Mouse (Mus musculus) forebrain, embryonic 14.5 days (tissue): ENCODE data around the gene Acot13. TPM values are rescaled to one million over a fixed set of nuclear protein-coding genes. Genes with fewer than 3 reads are reported as not detected.
A peak's percentile ranks its signal among the peaks of the same experiment; 100 is the strongest.

Source experiments
- ATAC-seq: fragments of 200-750 bp; cut with Nextera tagmentation; 2 replicates; pipeline ENCODE4 v1.8.0; 2017; ENCODE audit warnings: mild to moderate bottlenecking, moderate library complexity
- DNase-seq: peaks from one replicate; pipeline ENCODE4 v3.0.0-alpha.2; 2015; ENCODE audit warnings: low spot score
- H3K27ac ChIP-seq: fragments of 300-500 bp; sonication (generic); 2 replicates; pipeline ENCODE4 v1.5.1; 2014; ENCODE audit warnings: low read depth, mild to moderate bottlenecking, control low read depth, low read length, moderate library complexity
- H3K27me3 ChIP-seq: fragments of 300-500 bp; sonication (generic); replicated peaks from 2 replicates; pipeline ENCODE4 v1.6.1; 2014; ENCODE audit warnings: low read length, control low read depth, mixed read lengths; ENCODE audit not compliant: control insufficient read depth, insufficient read depth
- H3K36me3 ChIP-seq: fragments of 300-500 bp; sonication (generic); 2 replicates; pipeline ENCODE4 v1.6.1; 2014; ENCODE audit warnings: low read length, control low read depth; ENCODE audit not compliant: control insufficient read depth, insufficient read depth
- H3K4me1 ChIP-seq: fragments of 300-500 bp; sonication (generic); 2 replicates; pipeline ENCODE4 v1.6.1; 2014; ENCODE audit warnings: antibody characterized with exemption, low read length, control low read depth; ENCODE audit not compliant: control insufficient read depth, insufficient read depth
- H3K4me2 ChIP-seq: fragments of 300-500 bp; sonication (generic); 2 replicates; pipeline ENCODE4 v1.6.1; 2014; ENCODE audit warnings: mild to moderate bottlenecking, control low read depth, low read length
- H3K4me3 ChIP-seq: fragments of 300-500 bp; sonication (generic); 2 replicates; pipeline ENCODE4 v1.5.1; 2014; ENCODE audit warnings: low read depth, low read length, control low read depth
- H3K9ac ChIP-seq: fragments of 300-500 bp; sonication (generic); 2 replicates; pipeline ENCODE4 v1.6.1; 2014; ENCODE audit warnings: mild to moderate bottlenecking, low read length, control low read depth, moderate library complexity
- H3K9me3 ChIP-seq: fragments of 300-500 bp; sonication (generic); replicated peaks from 2 replicates; pipeline ENCODE4 v1.6.1; 2016; ENCODE audit warnings: low read length, control low read depth, mixed read lengths; ENCODE audit not compliant: control insufficient read depth
- WGBS: fragments of 180-500 bp; shearing (Covaris S2); extraction: QIAGEN DNeasy Blood & Tissue Kit; methylation state at CpG from one replicate; pipeline ENCODE4 v1.1.7; 2014; 5-methylcytosine and 5-hydroxymethylcytosine counted together
- polyA plus RNA-seq: library from polyadenylated mRNA; unstranded; fragments of >200 nt; fragmentation: Nextera tagmentation; extraction: Ambion mirVana; gene quantifications from 2 replicates; pipeline ENCODE4 v1.2.1, GENCODE M21; 2014

Gene Acot13
- polyA plus RNA-seq, 1 experiment from 2014 or later: 73.3 TPM

DNA sequence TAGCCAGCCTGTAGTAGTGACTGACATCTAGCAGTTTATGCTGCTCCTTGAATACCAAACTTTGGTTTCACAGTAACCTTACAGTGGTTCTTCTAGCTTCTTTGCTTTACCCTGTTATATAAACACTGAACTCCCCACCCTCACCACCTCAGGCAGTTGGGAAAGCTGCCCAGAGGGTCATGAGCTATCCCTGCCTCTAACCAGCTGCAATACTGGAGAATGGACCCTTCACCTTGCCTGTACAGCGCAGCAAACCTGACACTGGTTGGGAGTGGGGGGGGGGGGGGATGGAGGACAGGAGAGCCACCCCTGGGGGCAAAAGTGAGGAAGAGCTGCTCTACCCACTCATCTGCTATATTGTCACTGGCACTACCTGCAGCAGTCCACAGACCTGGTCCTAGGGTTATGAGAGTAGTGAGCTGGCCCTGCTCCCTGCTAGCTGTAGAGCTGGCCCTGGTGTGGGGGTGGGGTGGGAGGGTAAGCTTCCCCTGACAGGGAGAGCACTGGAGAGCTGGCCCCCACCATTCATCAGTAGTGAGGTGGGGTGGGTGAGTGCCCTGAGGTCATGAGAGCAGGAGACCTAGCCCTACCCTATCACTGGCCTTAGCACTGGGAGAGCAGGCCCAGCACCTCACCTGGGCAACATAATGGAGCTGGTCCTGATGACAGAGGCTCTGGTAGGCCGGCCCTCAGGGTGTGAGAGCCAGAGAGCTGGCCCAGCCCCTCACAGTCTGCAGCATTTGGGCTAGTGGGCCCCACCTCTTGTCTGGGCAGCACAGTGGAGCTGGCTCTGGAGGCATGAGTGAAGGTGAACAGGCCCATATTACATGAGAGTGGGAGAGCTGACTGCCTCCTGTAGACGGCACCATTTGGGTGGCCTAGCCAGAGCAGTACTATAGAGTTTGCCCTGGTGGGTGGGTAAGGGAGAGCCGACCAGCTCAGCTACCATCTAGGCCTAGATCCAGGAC, 14.9 kb downstream of the Acot13 start:
- 59% methylated on average over 4 of the region's 4 CpGs for WGBS

DNA sequence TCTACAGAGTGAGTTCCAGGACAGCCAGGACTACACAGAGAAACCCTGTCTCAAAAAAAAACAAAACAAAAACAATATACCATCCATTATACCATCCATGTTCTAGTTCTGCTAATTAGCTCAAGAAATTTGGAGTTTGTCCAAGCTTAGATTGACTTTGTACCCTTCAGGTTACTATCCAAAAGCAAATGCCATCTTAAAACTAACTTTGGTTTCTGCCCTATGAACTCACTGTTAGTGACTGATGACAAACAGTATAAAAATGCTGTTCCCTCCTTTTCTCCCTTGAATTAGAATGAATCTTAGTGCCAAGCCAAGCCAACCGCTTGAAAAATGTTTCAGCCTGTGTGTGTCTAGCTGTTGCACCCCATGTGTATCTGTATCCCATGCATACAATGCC, 16.7 kb downstream of the Acot13 start:
- DNase-seq (no peak), ATAC-seq (no peak)
- Histone ChIP-seq H3K27me3 (no peaks in the 10 kb centered on the region), H3K27ac (no peak overlapping the region), H3K4me1 (no peaks in the 10 kb centered on the region), H3K9ac (no peak overlapping the region), H3K4me2 (no peak overlapping the region), H3K36me3 (peaks cover 58% of the 10 kb centered on the region), H3K9me3 (no peaks in the 10 kb centered on the region), H3K4me3 (no peak overlapping the region)
- WGBS: 71% methylated on average over 1 of the region's 1 CpGs

More for the DNA sequence above, 14.9 kb downstream of the Acot13 start:
- Histone ChIP-seq H3K4me2 (no peak overlapping the region), H3K36me3 (peaks cover 45% of the 10 kb centered on the region), H3K4me1 (no peaks in the 10 kb centered on the region), H3K27ac (no peak overlapping the region), H3K9me3 (no peaks in the 10 kb centered on the region), H3K9ac (no peak overlapping the region), H3K4me3 (no peak overlapping the region), H3K27me3 (no peaks in the 10 kb centered on the region)
- peak; percentile 68 for ATAC-seq
- no peak for DNase-seq

DNA sequence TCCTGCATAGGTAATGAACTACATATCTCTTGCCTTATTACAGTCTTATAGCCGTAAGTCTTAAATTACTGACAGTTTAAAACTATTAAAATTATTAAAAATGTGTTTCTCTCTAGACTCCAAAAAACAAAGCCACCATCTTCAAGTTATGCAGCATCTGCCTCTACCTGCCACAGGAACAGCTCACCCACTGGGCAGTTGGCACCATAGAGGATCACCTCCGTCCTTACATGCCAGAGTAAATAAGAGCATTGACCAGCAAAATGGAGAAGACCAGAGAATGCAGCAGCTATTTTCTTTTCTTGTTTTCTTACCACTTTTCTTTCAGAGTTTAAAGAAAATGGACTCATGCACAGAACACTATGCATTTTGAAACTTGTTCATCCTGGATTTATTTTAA, 18.8 kb downstream of the Acot13 start:
- Histone ChIP-seq H3K4me3 (no peak overlapping the region), H3K9ac (no peak overlapping the region), H3K9me3 (no peaks in the 10 kb centered on the region), H3K27me3 (no peaks in the 10 kb centered on the region), H3K4me2 (no peak overlapping the region), H3K36me3 (peaks cover 76% of the 10 kb centered on the region), H3K4me1 (no peaks in the 10 kb centered on the region), H3K27ac (no peak overlapping the region)
- 94% methylated on average over 2 of the region's 2 CpGs for WGBS
- no peak for ATAC-seq
- DNase-seq: no peak

DNA sequence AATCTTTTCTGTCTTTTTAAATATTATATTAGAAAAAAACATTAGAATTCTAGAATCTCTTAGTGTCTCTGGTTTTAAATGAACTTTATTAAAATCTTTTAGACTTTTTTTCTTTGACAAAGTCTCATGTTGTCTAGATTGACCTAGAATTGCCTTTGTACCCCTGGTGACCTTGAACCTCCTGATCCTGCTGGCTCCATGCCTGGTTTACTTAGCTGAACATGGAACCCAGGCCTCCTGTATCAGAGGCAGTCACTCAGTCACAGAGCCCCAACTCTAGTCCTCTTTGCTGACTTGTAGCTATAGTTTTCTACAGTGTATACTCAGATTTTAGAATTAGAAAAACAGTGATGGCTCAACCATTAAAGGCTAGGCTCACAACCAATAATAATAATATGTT, 25.3 kb downstream of the Acot13 start:
- no peak overlapping the region for H3K9ac ChIP-seq
- H3K9me3 ChIP-seq: no peaks in the 10 kb centered on the region
- peaks cover 50% of the 10 kb centered on the region for H3K36me3 ChIP-seq
- ATAC-seq (no peak), DNase-seq (no peak)
- no peak overlapping the region for H3K27ac ChIP-seq
- H3K4me1 ChIP-seq: peaks cover 15% of the 10 kb centered on the region
- H3K4me3 ChIP-seq: no peak overlapping the region
- H3K27me3 ChIP-seq: no peaks in the 10 kb centered on the region
- H3K4me2 ChIP-seq: no peak overlapping the region

DNA sequence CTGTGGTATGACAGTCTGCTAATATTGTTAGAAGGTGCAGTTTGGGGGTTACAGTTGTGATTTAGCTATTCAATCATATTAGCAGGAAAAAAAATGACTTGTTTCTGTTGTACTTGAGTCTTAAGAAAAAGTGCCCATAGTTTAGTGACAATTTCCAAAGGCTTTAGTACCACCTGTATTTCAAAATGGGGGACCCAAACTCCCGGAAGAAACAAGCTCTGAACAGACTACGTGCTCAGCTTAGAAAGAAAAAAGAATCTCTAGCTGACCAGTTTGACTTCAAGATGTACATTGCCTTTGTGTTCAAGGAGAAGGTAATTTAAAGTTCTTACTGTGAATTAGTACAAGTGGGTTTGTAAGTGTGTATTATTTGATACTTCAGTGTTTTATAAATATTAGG, 28.1 kb downstream of the Acot13 start:
- Histone ChIP-seq H3K4me1 (peaks cover 17% of the 10 kb centered on the region), H3K27ac (no peak overlapping the region), H3K36me3 (peaks cover 24% of the 10 kb centered on the region), H3K4me2 (peak overlapping the region; percentile 88), H3K4me3 (peak overlapping the region; percentile 98), H3K9me3 (no peaks in the 10 kb centered on the region), H3K27me3 (no peaks in the 10 kb centered on the region), H3K9ac (peak overlapping the region; percentile 95)
- no peak for ATAC-seq
- DNase-seq: no peak
- WGBS: 9% methylated on average over 2 of the region's 2 CpGs

DNA sequence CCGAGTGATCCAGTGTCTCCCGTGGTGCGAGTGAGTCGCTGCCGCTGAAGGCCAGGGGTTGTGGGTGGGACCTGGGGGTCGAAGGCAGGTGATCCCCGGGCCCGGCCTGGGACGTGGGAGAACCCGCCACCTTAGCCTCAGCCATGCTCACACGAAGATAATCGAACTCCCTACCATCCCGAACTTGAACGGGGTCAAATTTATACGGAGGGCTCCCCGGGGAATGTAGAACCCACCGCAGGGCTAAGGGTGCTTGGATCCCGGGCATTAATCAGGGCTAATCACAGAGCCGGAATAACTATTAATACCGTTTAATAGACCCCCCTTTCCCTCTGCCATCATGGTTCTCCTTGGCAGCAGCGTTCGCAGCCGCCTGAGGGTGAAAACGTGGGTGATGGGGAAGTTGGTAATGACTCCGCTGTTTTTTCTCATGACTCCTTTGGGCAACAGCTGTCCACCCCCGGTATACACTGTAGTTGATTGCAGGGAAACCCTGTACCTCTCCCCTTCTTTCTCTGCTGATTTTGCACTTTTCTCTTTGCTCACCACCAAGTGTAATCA, 29.1 kb downstream of the Acot13 start:
- Histone ChIP-seq H3K9ac (peak overlapping the region; percentile 95), H3K9me3 (no peaks in the 10 kb centered on the region), H3K4me2 (peak overlapping the region; percentile 88), H3K4me1 (peaks cover 17% of the 10 kb centered on the region), H3K4me3 (peak overlapping the region; percentile 98), H3K36me3 (peaks cover 14% of the 10 kb centered on the region), H3K27ac (peak overlapping the region; percentile 99; the same call in 1 of the 2 replicates), H3K27me3 (no peaks in the 10 kb centered on the region)
- DNase-seq: peak; percentile 48
- no peak for ATAC-seq
- under 1% methylated on average over 26 of the region's 26 CpGs for WGBS

DNA sequence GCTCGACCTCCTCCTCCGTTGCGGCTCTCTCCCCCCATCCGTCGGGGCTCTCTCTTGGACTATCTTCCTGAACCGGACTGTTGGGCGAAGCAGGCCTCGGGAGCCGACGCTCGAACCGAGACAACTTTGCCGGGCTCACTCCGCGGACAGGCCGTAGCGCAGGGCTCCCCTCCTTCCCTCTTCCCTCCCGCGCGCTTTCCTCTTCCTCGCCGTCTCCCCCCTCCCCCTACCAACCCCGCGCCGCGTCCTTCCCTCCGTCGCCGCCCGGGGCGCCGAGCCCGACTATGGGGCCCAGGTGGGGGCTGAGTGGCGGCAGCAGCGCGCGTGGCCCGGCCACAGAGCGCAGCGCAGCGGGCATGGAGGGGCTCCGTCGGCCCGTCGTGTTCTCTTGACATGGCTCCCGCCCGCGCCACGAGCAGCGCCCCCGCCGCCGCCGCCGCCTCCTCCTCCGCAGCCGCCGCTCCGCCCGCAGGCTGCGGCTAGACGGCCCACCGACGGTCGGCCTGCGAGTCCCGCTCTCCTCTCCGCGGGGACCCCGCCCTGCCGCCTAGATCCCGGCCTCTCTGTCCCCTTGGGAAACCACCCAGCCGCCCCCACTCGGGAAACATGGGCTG, 29.9 kb downstream of the Acot13 start, which contains the start of gene BC005537:
TSS of gene BC005537 (plus strand) at position 350 of the 614 bp plus-strand sequence.
- under 1% methylated on average over 68 of the region's 74 CpGs for WGBS
- H3K9me3 ChIP-seq: no peaks in the 10 kb centered on the region
- no peaks in the 10 kb centered on the region for H3K27me3 ChIP-seq
- DNase-seq (peak; percentile 64), ATAC-seq (peak; percentile 51)
- H3K4me1 ChIP-seq: peaks cover 17% of the 10 kb centered on the region
- H3K4me2 ChIP-seq: peak within 1 kb of the TSS; percentile 88
- peak within 1 kb of the TSS; percentile 99 for H3K27ac ChIP-seq
- H3K36me3 ChIP-seq: peaks cover 11% of the 10 kb centered on the region
- peak within 1 kb of the TSS; percentile 98 for H3K4me3 ChIP-seq
- H3K9ac ChIP-seq: peak within 1 kb of the TSS; percentile 95

DNA sequence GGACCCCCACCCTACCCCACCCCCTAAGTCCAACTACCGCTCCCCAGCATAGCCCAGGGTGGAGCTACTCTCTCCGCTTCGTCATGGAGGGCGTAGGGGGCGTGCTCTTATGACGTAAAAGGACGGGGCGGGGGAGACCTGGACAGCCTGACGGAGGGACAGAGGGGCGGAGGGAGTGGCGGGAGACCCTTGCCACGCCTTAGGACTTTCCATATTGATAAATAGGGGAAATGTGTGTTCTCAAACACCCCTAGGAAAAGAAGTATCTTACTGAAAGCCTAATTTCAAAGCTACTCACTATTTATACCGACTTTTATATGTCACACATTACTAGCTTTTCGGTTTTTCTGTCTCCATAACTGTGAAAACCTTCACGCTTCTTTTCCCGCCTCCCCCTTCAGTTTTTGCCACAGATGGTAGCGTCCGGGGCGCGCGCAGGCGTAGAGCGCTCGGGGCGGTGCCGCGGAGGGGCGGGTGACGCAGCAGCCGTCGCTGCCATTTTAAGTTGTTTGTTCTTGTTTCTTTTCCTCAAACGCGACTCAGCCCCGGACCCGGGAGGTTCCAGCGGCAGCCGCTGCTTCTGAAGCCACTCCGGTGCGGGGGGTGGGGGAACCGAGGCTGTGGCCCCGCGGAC, 30.5 kb downstream of the Acot13 start:
- peak; percentile 97 for ATAC-seq
- H3K9ac ChIP-seq: peak overlapping the region; percentile 95
- peaks cover 6% of the 10 kb centered on the region for H3K36me3 ChIP-seq
- under 1% methylated on average over 42 of the region's 42 CpGs for WGBS
- H3K4me1 ChIP-seq: peaks cover 17% of the 10 kb centered on the region
- H3K27ac ChIP-seq: peak overlapping the region; percentile 99
- peak overlapping the region; percentile 98 for H3K4me3 ChIP-seq
- H3K4me2 ChIP-seq: peak overlapping the region; percentile 88
- no peaks in the 10 kb centered on the region for H3K9me3 ChIP-seq
- DNase-seq: peak; percentile 99
- no peaks in the 10 kb centered on the region for H3K27me3 ChIP-seq
